Mouse (Mus musculus): ENCODE measurements around the gene Rcsd1. TPM values are rescaled to one million over a fixed set of nuclear protein-coding genes. Genes with fewer than 3 reads are reported as not detected.
A peak's percentile ranks its signal among the peaks of the same experiment; 100 is the strongest.

The Rcsd1 gene
- total and polyA plus RNA-seq, 3 experiments: 57.2 to 81.5 (median 68.7) TPM

DNA sequence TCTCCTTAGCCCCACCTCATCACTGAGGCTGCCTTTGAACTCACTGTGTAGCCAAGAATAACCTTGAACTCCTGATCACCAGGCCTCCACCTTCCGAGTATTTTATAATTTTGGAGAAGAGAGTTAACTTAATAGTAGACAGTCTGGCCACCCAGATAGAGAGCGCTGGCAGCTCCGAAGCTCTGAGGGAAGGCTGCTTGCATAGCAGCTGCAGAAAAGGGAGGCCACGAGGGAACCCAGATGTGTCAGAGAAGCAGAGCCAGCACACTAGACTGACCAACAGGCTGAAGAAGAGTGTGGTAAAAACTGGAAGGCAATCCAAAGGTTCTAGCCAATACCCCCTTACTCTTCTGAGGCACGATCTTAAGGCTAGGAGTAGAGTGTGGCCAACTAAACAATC, 4.2 kb upstream of the Rcsd1 start:
- H3K36me3 ChIP-seq (ENCODE audit: control insufficient read depth, insufficient read depth, low read length): peaks cover 4% of the 10 kb centered on the region
- H3K79me2 ChIP-seq (replicated peaks; ENCODE audit: control insufficient read depth, insufficient read depth, low read length): no peaks in the 10 kb centered on the region
- intact Hi-C loops (cut with DNase I): no loop called here
- no peaks in the 10 kb centered on the region for H3K27me3 ChIP-seq (ENCODE audit: control insufficient read depth, insufficient read depth, low read length)
- no peak overlapping the region for H3K27ac ChIP-seq
- peaks cover 13% of the 10 kb centered on the region for H3K4me1 ChIP-seq (ENCODE audit: control insufficient read depth, insufficient read depth, low read length)
- no peak for DNase-seq
- WGBS: 62% methylated on average over 5 of the region's 5 CpGs
- H3K9ac ChIP-seq (ENCODE audit: low read depth, low read length): no peak overlapping the region
- no peak overlapping the region for H3K4me3 ChIP-seq
- no peak for TF ChIP-seq POLR2A (IDR thresholded peaks at IDR 0.05; ENCODE audit: insufficient read depth, low read depth, low read length)
- no peak for TF ChIP-seq EP300 (IDR thresholded peaks at IDR 0.05; ENCODE audit: insufficient read depth, low read depth, low read length)
- TF ChIP-seq CTCF (IDR thresholded peaks at IDR 0.05): no peak

DNA sequence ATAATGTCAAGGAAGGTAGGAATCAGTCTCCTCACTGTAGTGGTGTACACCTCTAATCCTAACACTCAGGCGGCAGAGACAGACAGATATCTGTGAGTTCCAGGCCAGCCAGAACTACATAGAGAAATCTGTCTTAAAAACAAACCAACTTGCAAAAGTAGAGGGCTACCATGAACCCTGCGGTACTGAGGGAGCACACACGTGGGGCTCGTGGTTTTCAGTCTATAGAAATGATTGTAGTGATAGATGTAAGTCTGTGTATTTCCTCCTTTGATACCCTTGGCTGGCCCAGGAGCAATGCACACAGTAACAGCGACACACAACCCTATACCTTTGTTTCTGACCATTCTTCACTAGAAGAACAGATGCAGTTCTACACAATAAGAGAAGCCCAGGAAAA, 2.4 kb upstream of the Rcsd1 start:
- Histone ChIP-seq H3K36me3 (ENCODE audit: control insufficient read depth, insufficient read depth, low read length) (no peaks in the 10 kb centered on the region), H3K4me3 (no peak overlapping the region), H3K27ac (no peak overlapping the region), H3K4me1 (ENCODE audit: control insufficient read depth, insufficient read depth, low read length) (peaks cover 11% of the 10 kb centered on the region), H3K79me2 (replicated peaks; ENCODE audit: control insufficient read depth, insufficient read depth, low read length) (no peaks in the 10 kb centered on the region; the same call in 1 of the 2 replicates), H3K27me3 (ENCODE audit: control insufficient read depth, insufficient read depth, low read length) (no peaks in the 10 kb centered on the region), H3K9ac (ENCODE audit: low read depth, low read length) (no peak overlapping the region)
- DNase-seq: no peak
- TF ChIP-seq POLR2A (IDR thresholded peaks at IDR 0.05; ENCODE audit: insufficient read depth, low read depth, low read length) (no peak), EP300 (IDR thresholded peaks at IDR 0.05; ENCODE audit: insufficient read depth, low read depth, low read length) (no peak), CTCF (IDR thresholded peaks at IDR 0.05) (no peak)
- intact Hi-C loops (cut with DNase I): no loop called here
- 92% methylated on average over 5 of the region's 5 CpGs for WGBS

DNA sequence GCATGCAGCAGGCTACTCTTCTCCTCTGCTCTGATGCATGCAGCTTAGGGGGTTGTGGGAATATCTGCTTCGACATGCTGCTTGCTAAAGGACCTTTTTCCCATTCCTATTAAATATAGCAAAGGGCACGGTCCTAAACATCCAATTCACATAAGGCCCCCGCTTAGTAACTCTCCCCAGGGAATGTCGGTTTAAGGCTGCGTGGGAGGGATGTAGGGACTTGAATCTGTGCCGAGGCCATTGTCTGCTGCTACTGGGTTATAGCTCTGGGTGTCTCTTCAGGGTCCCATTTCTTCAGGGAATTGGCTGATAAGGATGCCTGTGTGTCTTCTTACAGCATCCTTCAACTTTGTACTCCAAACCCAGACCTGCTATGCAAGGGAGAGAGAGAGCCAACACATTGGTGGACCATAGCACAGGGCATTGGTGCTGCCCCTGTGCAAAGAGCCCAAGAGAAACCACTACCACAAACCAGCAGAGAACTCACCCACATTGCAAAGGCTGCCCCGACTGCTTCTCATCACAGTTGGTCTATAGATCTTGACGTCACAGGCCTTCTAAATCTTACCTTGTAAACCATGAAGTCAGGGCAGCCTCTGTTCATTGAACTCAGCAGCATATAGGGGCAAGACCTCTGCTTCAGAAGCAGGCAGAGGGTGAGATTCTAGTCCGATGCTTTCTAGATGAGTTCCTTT, 724 bp downstream of the Rcsd1 start:
- DNase-seq: peak in 1 of 2 experiments; percentile 50
- 35% methylated on average over 9 of the region's 9 CpGs for WGBS
- no peaks in the 10 kb centered on the region for H3K27me3 ChIP-seq (ENCODE audit: control insufficient read depth, insufficient read depth, low read length)
- TF ChIP-seq POLR2A (IDR thresholded peaks at IDR 0.05; ENCODE audit: insufficient read depth, low read depth, low read length): no peak
- TF ChIP-seq EP300 (IDR thresholded peaks at IDR 0.05; ENCODE audit: insufficient read depth, low read depth, low read length): peak; percentile 55; the same call in 1 of the 2 replicates
- peak overlapping the region; percentile 86 for H3K4me3 ChIP-seq
- peak overlapping the region; percentile 98 for H3K27ac ChIP-seq
- peak overlapping the region; percentile 97 for H3K9ac ChIP-seq (ENCODE audit: low read depth, low read length)
- peaks cover 27% of the 10 kb centered on the region for H3K4me1 ChIP-seq (ENCODE audit: control insufficient read depth, insufficient read depth, low read length)
- intact Hi-C loops (cut with DNase I): loop anchor here (2.0 kb wide), 1 partner anchor 28 kb away; no protein-coding TSS in a partner anchor
- H3K79me2 ChIP-seq (replicated peaks; ENCODE audit: control insufficient read depth, insufficient read depth, low read length): peaks cover 2% of the 10 kb centered on the region
- H3K36me3 ChIP-seq (ENCODE audit: control insufficient read depth, insufficient read depth, low read length): peaks cover 19% of the 10 kb centered on the region

DNA sequence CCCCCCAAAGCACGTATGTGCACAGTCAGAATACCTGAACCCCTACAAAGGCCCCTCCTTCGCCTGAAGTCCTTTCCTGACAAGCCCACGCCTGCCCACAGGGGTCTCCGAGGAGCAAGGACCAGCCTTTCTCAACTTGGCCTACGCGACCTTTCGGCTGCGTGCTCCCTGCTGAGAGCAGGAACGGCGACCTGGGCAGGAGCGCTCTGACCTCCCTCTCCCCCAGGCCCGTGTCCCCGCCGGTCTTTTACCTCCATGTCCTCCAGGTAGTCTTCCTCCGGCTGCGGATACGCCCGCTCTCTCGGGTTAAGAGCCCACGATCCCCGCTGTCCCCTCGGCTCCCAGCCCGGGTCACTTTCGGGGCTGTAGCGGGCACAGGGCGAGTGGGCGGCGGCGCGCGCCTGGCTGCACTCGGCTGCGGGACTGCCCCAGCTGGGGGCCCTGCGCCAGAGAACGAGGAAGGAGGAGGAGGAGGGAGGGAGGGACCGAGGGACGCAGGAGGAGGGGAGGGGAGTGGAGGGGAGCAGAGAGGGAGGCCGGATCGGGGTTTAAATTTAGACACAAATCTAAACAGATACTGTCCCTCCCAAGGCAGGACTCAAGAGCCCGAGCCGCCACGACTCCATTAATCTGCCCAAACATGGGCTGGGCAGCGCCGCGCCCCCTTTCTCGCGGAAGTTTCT, 1.8 kb downstream of the Rcsd1 start:
- Histone ChIP-seq H3K27ac (peak overlapping the region; percentile 98), H3K27me3 (ENCODE audit: control insufficient read depth, insufficient read depth, low read length) (no peaks in the 10 kb centered on the region), H3K79me2 (replicated peaks; ENCODE audit: control insufficient read depth, insufficient read depth, low read length) (peaks cover 2% of the 10 kb centered on the region), H3K4me1 (ENCODE audit: control insufficient read depth, insufficient read depth, low read length) (peaks cover 29% of the 10 kb centered on the region), H3K36me3 (ENCODE audit: control insufficient read depth, insufficient read depth, low read length) (peaks cover 23% of the 10 kb centered on the region), H3K4me3 (peak overlapping the region; percentile 86), H3K9ac (ENCODE audit: low read depth, low read length) (peak overlapping the region; percentile 97)
- intact Hi-C loops (cut with DNase I): loop anchor here (2.0 kb wide), 2 partner anchors 23 to 29 kb away; no protein-coding TSS in a partner anchor
- WGBS: under 1% methylated on average over 45 of the region's 47 CpGs
- DNase-seq: peak; percentile 90 to 91
- TF ChIP-seq POLR2A (IDR thresholded peaks at IDR 0.05; ENCODE audit: insufficient read depth, low read depth, low read length): peak; percentile 76
- no peak for TF ChIP-seq CTCF (IDR thresholded peaks at IDR 0.05)
- TF ChIP-seq EP300 (IDR thresholded peaks at IDR 0.05; ENCODE audit: insufficient read depth, low read depth, low read length): peak; percentile 72

DNA sequence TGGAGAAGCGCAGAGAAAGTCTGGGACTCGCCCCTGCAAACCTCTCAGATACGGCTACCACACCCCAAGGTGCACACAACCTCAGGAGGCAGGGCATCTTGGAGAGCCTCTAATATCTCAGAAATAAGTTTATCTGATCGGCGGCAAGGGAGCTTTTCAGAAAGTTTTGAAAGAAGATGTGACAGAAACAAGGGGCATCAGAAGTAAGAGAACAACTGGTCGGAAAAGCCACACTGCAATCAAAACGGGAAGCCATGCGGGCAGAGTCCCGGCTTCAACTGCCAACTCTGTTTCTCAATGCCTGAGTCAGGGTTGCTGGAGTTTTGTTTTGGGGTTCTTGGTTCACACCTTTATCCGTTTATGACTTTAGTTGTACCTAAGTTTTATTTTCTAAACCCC, 2.3 kb downstream of the Rcsd1 start:
- H3K79me2 ChIP-seq (replicated peaks; ENCODE audit: control insufficient read depth, insufficient read depth, low read length): peaks cover 2% of the 10 kb centered on the region
- peak overlapping the region; percentile 97 for H3K9ac ChIP-seq (ENCODE audit: low read depth, low read length)
- peaks cover 33% of the 10 kb centered on the region for H3K4me1 ChIP-seq (ENCODE audit: control insufficient read depth, insufficient read depth, low read length)
- H3K27ac ChIP-seq: peak overlapping the region; percentile 98
- peak overlapping the region; percentile 86 for H3K4me3 ChIP-seq
- no peak for TF ChIP-seq CTCF (IDR thresholded peaks at IDR 0.05)
- under 1% methylated on average over 10 of the region's 10 CpGs for WGBS
- H3K27me3 ChIP-seq (ENCODE audit: control insufficient read depth, insufficient read depth, low read length): no peaks in the 10 kb centered on the region
- peaks cover 23% of the 10 kb centered on the region for H3K36me3 ChIP-seq (ENCODE audit: control insufficient read depth, insufficient read depth, low read length)
- intact Hi-C loops (cut with DNase I): loop anchor here (2.0 kb wide), 1 partner anchor 22 kb away; no protein-coding TSS in a partner anchor
- no peak for DNase-seq

DNA sequence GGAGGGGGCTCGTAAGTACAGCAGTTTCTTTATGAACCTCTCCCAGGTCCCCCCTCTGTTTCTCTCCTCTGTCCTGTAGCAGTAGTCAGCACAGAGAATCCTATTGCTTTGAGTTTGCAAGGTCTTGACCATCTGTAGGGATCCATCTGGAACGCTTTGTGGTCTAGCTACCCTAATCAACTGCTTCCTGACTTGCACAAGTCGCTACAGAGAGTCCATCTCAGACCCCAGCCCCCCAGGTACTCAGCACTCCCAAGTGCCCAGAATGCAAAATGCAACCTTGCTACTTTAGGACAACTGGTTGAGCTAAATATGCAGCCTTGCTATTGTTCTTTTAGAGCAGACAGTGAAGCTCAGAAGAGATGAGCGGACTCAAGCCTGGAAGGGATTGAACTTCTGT, 3.1 kb downstream of the Rcsd1 start:
- Histone ChIP-seq H3K27ac (peak overlapping the region; percentile 98), H3K36me3 (ENCODE audit: control insufficient read depth, insufficient read depth, low read length) (peaks cover 29% of the 10 kb centered on the region), H3K9ac (ENCODE audit: low read depth, low read length) (peak overlapping the region; percentile 97), H3K4me1 (ENCODE audit: control insufficient read depth, insufficient read depth, low read length) (peaks cover 40% of the 10 kb centered on the region), H3K79me2 (replicated peaks; ENCODE audit: control insufficient read depth, insufficient read depth, low read length) (peaks cover 2% of the 10 kb centered on the region), H3K4me3 (peak overlapping the region; percentile 86), H3K27me3 (ENCODE audit: control insufficient read depth, insufficient read depth, low read length) (no peaks in the 10 kb centered on the region)
- 10% methylated on average over 4 of the region's 4 CpGs for WGBS
- TF ChIP-seq POLR2A (IDR thresholded peaks at IDR 0.05; ENCODE audit: insufficient read depth, low read depth, low read length) (no peak), EP300 (IDR thresholded peaks at IDR 0.05; ENCODE audit: insufficient read depth, low read depth, low read length) (no peak), CTCF (IDR thresholded peaks at IDR 0.05) (no peak)
- intact Hi-C loops (cut with DNase I): loop anchor here (2.0 kb wide), 1 partner anchor 22 kb away; no protein-coding TSS in a partner anchor
- no peak for DNase-seq

All from heart, adult 2 months (tissue).